Mouse (Mus musculus): ENCODE data around the gene Xaf1. TPM values are rescaled to one million over a fixed set of nuclear protein-coding genes. Genes with fewer than 3 reads are reported as not detected.

Xaf1 gene
- 29.6 to 39.2 TPM (median 35.9 TPM) in 4 replicates for total RNA-seq (2023)

DNA sequence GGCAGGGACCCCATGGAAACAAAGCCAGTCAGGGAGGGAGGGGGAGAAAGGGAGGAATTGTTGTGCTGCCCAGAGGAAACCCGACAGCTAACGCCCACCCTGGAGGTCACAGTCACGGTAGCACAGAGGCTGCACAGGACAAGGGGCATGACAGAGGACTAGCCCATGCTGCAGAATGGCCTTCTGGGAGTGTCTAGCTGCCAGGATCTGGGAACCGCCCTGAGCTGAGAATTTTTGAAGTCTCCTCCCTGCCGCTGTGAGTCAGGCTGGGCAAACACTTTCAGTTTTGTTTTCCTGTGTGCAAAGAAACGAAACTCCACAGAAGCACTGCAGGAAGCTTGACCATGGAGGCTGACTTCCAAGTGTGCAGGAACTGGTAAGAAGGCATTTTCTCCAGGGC, at the start of gene Xaf1:
Gene Xaf1, plus strand, starts transcription at position 296 of the 400 bp plus-strand sequence.

DNA sequence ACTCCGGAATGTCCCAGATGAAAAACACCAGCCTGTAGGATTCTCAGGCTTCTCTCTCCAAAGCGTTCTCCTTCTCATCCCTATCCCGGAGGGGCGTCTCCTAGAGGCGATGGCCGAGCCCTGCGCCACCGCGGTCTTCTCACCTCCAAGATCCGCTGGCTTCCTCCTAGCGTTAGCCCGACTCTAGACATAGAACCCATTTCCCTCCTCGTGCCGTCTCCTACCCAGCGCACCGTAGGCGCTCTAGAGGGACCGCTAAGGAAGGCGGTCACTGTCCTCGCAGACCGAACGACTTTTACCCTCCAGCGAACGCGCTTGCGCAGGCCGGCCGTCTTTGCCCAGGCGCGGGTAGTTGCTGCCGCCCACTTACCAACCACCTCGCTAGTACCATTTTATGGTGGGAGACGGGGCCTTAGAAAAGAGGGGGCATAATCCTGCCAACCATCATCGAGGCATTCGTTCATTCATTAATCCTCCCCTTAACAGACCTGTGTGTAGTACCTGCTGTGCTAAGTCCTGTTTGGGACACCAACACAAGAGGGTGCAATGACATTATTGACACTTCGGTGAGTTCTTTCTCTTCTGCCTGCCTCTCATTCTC, 34.4 kb upstream of the Xaf1 start, which contains the start of gene Slc13a5:
Gene Slc13a5, minus strand, starts transcription at position 263 of the 601 bp plus-strand sequence.

DNA sequence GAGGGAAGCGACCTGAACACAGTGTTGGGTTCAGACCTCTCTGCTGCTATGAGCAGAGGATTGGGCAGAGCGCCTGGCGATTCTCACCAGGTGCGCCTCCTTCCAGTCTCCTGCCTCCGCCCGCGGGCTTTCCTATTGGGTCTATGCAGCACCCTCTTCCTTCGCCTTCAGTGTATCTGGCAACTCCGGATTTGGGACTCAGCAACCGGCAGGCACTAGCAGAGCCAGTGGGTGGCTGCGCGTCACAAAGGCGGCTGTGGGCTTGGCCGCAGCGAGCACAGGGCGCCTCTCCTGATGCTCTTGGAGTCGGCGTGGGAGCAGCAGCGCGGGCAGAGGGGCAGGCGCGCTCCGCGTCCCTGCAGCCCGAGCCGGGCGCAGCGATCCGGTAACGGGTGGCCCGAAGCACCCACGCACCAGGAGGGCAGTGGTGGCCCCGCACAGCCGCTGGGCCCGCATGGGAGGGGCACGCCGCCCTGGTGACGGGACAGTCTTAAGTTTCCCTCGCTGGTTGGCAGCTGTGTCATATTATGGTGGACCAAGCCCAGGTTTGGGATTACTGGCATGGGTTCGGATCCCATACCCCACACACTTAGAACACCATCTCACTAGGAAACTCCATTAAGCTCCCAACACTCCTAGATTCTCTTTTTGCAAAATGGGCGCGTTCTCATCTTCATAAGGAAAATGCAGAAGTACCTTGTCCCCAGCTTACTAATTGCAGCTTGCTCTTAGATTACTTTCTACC, 12.9 kb downstream of the Xaf1 start, which contains the start of gene Fbxo39:
Gene Fbxo39, plus strand, starts transcription at position 294 of the 745 bp plus-strand sequence.

DNA sequence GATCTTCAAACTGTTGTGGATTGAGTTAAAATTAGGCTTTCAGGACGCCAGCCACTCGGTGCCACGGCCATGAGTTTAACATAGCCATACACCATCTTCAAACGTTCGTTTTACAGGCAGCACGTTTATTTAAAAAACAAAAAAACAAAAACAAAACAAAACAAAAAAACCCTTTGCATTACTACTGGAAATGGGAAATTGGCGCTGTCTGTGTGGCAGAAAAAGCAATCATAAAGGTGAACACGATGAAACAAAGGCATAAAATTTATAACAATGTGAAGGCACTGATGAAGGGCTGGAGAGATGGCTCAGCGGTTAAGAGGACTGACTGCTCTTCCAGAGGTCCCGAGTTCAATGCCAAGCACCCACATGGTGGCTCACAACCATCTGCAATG, 60.9 kb downstream of the Xaf1 start, which contains the start of gene Tekt1:
Gene Tekt1, minus strand, starts transcription at position 96 of the 395 bp plus-strand sequence.

Other genes with a start within 250 kb of the Xaf1 start
- not detected in 4 replicates for gene Pitpnm3, start 165.9 kb upstream of the Xaf1 start, total RNA-seq (2023)
- 0.89 to 1.7 TPM (median 1.3 TPM) in 4 replicates for gene Gm43951, start 94.8 kb upstream of the Xaf1 start, total RNA-seq (2023)
- gene 4933427D14Rik, start 94.2 kb upstream of the Xaf1 start, total RNA-seq (2023), result 11.5 to 14.2 TPM (median 12.9 TPM) in 4 replicates
- 28.8 to 33.8 TPM (median 31.2 TPM) in 4 replicates for gene Txndc17, start 94.1 kb upstream of the Xaf1 start, total RNA-seq (2023)
- gene Med31, start 86.0 kb upstream of the Xaf1 start, total RNA-seq (2023), result 39.0 to 45.6 TPM (median 41.8 TPM) in 4 replicates
- not detected in 4 replicates for gene Slc13a5, start 34.4 kb upstream of the Xaf1 start, total RNA-seq (2023)
- 0.58 TPM in 1 of 4 replicates, not detected in the others for gene Fbxo39, start 12.8 kb downstream of the Xaf1 start, total RNA-seq (2023)
- gene Tekt1, start 60.8 kb downstream of the Xaf1 start, total RNA-seq (2023), result not detected in 4 replicates
- gene Smtnl2, start 110.1 kb downstream of the Xaf1 start, total RNA-seq (2023), result 0.24 to 1.3 TPM (median 0.66 TPM) in 3 of 4 replicates, not detected in the other
- gene Ggt6, start 133.9 kb downstream of the Xaf1 start, total RNA-seq (2023), result not detected in 4 replicates
- 167 to 187 TPM (median 178 TPM) in 4 replicates for gene Mybbp1a, start 139.7 kb downstream of the Xaf1 start, total RNA-seq (2023)
- 35.4 to 45.3 TPM (median 38.7 TPM) in 4 replicates for gene Spns2, start 188.3 kb downstream of the Xaf1 start, total RNA-seq (2023)
- gene Spns3, start 248.9 kb downstream of the Xaf1 start, total RNA-seq (2023), result 12.7 to 15.2 TPM (median 14.3 TPM) in 4 replicates

All from B cell, adult 62 days (primary cell).